Mouse (Mus musculus): ENCODE data around the gene Myh14.
"Not testable (repeated sequence)": the region's sequence is repeated elsewhere in the genome, so short reads cannot be mapped to it uniquely, and the experiment has no call there.

Gene Myh14
- long read RNA-seq, experiment 1, partial matches to known transcripts: 1 of 1 reads
- long read RNA-seq, experiment 1, other reads (novel, unspliced or antisense): 0 of 1 reads
- long read RNA-seq, experiment 2, partial matches to known transcripts: 4 of 8 reads
- long read RNA-seq, experiment 2, other reads (novel, unspliced or antisense): 4 of 8 reads

DNA sequence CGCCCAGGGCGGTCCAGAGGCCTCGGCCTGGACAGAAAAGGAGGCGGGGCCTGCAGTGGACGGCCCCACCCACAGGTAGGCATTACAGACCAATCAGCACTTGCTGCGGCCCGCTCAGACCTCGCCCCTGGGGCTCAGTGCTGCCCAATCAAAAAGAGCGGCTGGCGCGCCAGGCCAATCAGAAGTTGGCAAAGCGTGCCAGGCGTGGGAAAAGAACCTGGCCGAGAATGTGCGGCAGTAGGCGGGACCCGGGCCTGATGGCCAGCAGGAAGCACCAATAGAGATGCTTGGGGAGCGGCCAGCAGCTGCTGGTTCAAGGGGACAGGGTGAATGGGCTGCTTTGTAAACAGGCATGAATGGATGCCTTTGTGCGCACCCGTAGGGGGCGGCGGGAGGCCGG lies at the start of gene Myh14:
Gene Myh14, minus strand, starts transcription at position 41 of the 400 bp plus-strand sequence.
- intact Hi-C loops (cut with DNase I): no loop called here

- intact Hi-C loops (cut with DNase I): no loop called here
These were observed 39.2 kb upstream of the Myh14 start for GRCm38 (mm10) chr7:44709881-44710280.

GRCm38 (mm10) chr7:44708574-44708973 lies 37.9 kb upstream of the Myh14 start, which contains the start of gene Izumo2:
Gene Izumo2, plus strand, starts transcription at chr7:44708742.
- intact Hi-C loops (cut with DNase I): no loop called here

DNA sequence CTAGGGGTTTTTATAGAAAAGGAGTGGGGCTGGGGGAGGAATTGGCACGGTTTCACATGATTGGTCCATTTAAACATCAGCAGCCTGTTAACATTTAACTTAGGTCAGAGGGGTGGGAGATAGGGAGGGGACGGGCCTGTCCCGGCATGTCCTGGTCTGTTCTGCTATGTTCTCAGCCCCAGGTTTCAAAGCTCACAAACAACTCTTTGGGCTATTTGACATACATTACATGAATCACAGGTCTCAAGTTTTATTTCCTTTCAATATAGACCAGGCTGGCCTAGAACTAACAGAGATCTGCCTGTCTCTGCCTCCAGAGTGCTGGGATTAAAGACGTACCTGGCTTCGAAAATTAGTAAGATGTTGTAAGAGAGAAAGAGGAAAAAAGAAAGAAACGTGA lies 37.5 kb upstream of the Myh14 start:
- intact Hi-C loops (cut with DNase I): not testable (repeated sequence)

DNA sequence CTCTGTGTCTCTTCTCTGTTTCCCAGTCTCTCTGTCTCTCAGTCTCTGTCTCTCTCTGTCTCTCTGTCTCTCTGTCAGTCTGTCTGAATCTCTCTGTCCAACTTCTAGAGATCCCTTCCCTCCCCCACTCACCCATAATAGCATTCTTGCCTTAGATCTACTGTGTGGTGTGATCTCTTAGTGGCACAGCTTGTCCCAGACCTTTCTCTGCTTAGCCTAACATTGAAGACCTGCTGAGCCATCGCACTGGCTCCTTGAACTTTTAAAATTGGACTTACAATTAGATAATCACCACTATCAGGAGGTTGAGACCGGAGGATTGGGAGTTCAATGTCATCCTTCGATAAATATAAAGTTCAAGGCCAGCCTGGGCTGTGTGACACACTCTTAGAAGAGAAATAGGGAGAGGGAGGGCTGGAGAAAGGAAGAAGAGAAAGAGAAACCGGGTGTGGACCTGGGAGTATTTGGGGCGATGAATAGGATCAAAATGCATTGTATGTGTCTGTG lies 36.6 kb upstream of the Myh14 start:
- intact Hi-C loops (cut with DNase I): no loop called here

DNA sequence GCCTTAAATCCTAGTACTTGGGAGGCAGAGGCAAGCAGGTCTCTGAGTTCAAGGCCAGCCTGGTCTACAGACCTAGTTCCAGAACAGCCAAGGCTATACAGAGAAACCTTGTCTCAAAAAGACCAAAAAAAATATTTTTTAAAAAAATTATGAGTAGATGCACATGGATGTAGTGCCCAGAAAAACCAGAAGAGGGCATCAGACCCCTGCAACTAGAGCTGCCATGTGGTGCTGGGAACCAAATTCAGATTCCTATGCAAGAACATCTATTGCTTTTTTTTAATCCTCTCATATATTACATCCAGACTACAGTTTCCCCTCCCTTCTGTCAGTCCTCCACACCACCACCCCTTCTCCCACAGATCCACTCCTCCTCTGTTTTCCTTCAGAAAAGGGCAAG lies 35.7 kb upstream of the Myh14 start:
- intact Hi-C loops (cut with DNase I): no loop called here

GRCm38 (mm10) chr7:44705086-44705485 lies 34.4 kb upstream of the Myh14 start:
- intact Hi-C loops (cut with DNase I): no loop called here

- intact Hi-C loops (cut with DNase I): no loop called here
These were observed 33.7 kb upstream of the Myh14 start for GRCm38 (mm10) chr7:44704363-44704762.

GRCm38 (mm10) chr7:44702985-44703384 lies 32.3 kb upstream of the Myh14 start:
- intact Hi-C loops (cut with DNase I): no loop called here

- intact Hi-C loops (cut with DNase I): no loop called here
These were observed 31.3 kb upstream of the Myh14 start for GRCm38 (mm10) chr7:44701921-44702320.

- intact Hi-C loops (cut with DNase I): no loop called here
These were observed 27.3 kb upstream of the Myh14 start for GRCm38 (mm10) chr7:44697980-44698379.

- intact Hi-C loops (cut with DNase I): no loop called here
These were observed 26.6 kb upstream of the Myh14 start for GRCm38 (mm10) chr7:44697191-44697710.

DNA sequence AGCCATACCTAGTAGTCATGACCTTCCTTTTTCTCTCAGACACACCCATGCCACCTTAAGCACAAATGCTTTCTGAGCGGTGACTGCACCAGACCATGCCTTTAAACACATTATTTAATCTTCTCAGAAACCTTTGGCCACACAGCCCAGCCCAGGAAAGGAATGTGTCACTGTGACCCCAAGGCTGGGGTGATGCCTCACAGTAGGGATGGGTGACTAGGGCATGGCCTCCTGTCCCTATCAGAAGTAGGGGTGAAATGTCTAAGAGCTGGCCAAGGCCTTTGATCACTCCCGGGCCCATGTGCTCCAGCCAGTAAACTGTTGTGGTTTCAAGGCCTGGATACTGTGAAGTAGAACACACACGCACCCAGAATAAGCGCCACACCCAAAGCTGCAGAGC lies 24.6 kb upstream of the Myh14 start:
- intact Hi-C loops (cut with DNase I): no loop called here

GRCm38 (mm10) chr7:44693427-44694175 lies 23.0 kb upstream of the Myh14 start:
- intact Hi-C loops (cut with DNase I): no loop called here

GRCm38 (mm10) chr7:44689331-44689730 lies 18.7 kb upstream of the Myh14 start:
- intact Hi-C loops (cut with DNase I): no loop called here

DNA sequence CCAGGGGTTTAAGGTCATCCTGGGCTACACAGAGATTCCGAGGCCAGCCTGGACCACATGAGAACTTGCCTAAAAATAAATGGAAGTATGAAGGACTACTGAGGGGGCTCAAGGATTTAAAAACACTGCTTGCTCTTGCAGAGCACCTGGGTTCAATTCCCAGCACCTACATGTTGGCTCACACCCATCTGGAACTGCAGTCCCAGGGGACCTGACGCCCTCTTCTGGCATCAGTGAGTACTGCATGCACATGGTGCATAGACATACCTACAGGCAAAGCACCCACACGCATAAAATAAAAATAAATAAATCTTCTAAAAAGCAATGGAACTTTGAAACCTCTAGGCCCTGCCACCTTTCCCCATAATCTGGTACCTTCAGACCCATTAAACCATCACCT lies 18.2 kb upstream of the Myh14 start:
- intact Hi-C loops (cut with DNase I): no loop called here

- intact Hi-C loops (cut with DNase I): no loop called here
These were observed 15.1 kb upstream of the Myh14 start for GRCm38 (mm10) chr7:44685531-44686402.

DNA sequence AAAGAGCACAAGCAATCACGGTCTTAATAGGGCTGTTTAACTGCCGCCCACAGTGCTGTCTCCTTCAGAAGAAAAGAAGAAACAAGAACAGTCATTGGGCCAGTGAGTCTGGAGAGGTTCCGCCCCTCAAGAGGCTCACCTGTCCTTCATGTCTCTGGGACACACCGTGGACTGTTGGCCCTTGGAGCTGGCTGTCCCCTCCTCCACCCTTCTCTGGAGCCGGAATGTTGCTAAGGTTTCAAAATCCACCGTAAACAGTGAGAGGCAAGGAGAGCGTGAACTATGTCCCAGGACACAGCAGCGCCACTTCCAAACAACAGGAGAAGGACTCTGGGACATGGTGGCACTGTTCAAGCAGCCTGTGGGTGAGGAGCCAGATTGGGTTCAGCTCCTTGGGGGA lies 13.0 kb upstream of the Myh14 start:
- intact Hi-C loops (cut with DNase I): no loop called here

DNA sequence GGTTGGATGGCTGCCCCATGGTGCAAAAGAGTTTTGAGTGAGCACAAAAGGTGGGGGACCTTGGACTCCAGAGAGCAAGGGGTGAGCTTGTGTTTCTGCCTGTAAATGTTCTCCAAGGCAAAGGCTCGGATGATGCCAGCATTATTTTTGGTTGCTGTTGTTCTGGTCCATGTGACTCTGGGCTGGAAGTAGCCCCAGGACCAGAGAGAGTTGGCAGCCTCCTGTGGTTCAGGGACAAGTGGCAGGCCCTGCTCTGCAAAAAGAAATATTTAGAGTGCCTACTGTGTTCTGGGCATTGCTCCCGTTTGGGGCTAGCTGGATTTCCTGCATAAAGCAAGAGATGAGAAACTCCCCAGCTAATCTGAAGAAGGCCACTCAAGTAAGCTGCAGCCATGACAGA lies 6.0 kb upstream of the Myh14 start:
- intact Hi-C loops (cut with DNase I): no loop called here

GRCm38 (mm10) chr7:44676126-44676525 lies 5.5 kb upstream of the Myh14 start:
- intact Hi-C loops (cut with DNase I): no loop called here

- intact Hi-C loops (cut with DNase I): no loop called here
These were observed 4.5 kb upstream of the Myh14 start for GRCm38 (mm10) chr7:44675171-44675570.

- intact Hi-C loops (cut with DNase I): no loop called here
These were observed 3.9 kb upstream of the Myh14 start for GRCm38 (mm10) chr7:44674511-44674910.
